Mouse (Mus musculus) central nervous system, embryonic 11.5 days (tissue): ENCODE data around the gene Kcnc4. TPM values are rescaled to one million over a fixed set of nuclear protein-coding genes. Genes with fewer than 3 reads are reported as not detected.

Source experiments
- polyA plus RNA-seq: library from polyadenylated mRNA; depleted of rRNA; stranded (reverse); fragments of >200 nt; gene quantifications from 2 replicates; pipeline ENCODE4 v1.2.3, GENCODE M21; 2012; rRNA removed

Gene Kcnc4
- polyA plus RNA-seq, result 0.32 and 0.58 TPM in 2 replicates

GRCm38 (mm10) chr3:107459196-107459772 lies at the start of gene Kcnc4:
Kcnc4 (minus strand) TSS chr3:107459552.

Other genes with a start within 250 kb of the Kcnc4 start
- gene Cym, start 237.8 kb downstream of the Kcnc4 start, polyA plus RNA-seq, result 0.25 and 0.65 TPM in 2 replicates
- gene A630076J17Rik, start 228.9 kb downstream of the Kcnc4 start, polyA plus RNA-seq, result 0.05 TPM in 1 of 2 replicates, not detected in the other
- 0.57 and 0.85 TPM in 2 replicates for gene Prok1, start 219.8 kb downstream of the Kcnc4 start, polyA plus RNA-seq
- gene Lamtor5, start 180.7 kb downstream of the Kcnc4 start, polyA plus RNA-seq, result 61.3 and 105 TPM in 2 replicates
- gene Slc16a4, start 168.3 kb downstream of the Kcnc4 start, polyA plus RNA-seq, result 0.32 and 1.1 TPM in 2 replicates
- 9.6 and 10.3 TPM in 2 replicates for gene Rbm15, start 125.9 kb downstream of the Kcnc4 start, polyA plus RNA-seq
- 4.0 and 6.7 TPM in 2 replicates for gene Slc6a17, start 58.5 kb upstream of the Kcnc4 start, polyA plus RNA-seq
- gene Ubl4b, start 95.5 kb upstream of the Kcnc4 start, polyA plus RNA-seq, result 0.17 and 0.61 TPM in 2 replicates
- gene Alx3, start 135.5 kb upstream of the Kcnc4 start, polyA plus RNA-seq, result 5.8 and 8.5 TPM in 2 replicates
- gene Gm10961, start 171.8 kb upstream of the Kcnc4 start, polyA plus RNA-seq, result not detected in 2 replicates
- gene Strip1, start 172.1 kb upstream of the Kcnc4 start, polyA plus RNA-seq, result 88.3 and 97.6 TPM in 2 replicates
- 122 and 155 TPM in 2 replicates for gene Ahcyl1, start 237.0 kb upstream of the Kcnc4 start, polyA plus RNA-seq